ENCODE assay signal across 12 mouse cellular contexts in the genomic region with DNA sequence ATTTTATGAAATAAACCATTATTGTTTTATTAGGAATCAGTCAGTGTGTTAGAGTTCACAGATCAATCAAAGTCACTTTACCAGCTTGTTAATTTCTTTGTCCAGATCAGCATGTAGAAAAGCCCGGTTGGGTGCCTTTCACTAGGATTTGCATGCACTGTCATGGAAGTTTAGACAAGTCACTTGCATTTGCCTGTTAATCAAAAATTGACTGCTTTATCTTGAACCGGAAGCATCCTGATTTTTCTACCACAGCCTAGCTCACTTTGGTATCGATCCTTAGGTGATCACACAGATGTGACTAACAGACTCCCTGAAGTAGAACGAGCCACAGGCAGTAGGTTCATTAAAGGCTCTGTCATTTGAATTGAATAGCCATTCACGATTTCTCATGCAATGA. TPM values are rescaled to one million over a fixed set of nuclear protein-coding genes. Genes with fewer than 3 reads are reported as not detected.
A peak's percentile ranks its signal among the peaks of the same experiment; 100 is the strongest.
DNase-seq lines count a peak whose midpoint lies in the region; ATAC-seq and TF ChIP-seq lines count a peak whose summit lies in the region.
"Had no signal": no experiment of that assay in that cellular context is flagged by ENCODE, and none has a peak within 500 bp of the region (broad histone marks: within the 10 kb centered on the region; RNA-seq: fewer than 3 reads in every experiment).

No protein-coding gene starts in this region.

- no peak for TF ChIP-seq CTCF in forebrain, postnatal 0 days (IDR thresholded peaks at IDR 0.05; ENCODE audit: low read depth)

- H3K27me3 ChIP-seq in heart, embryonic 11.5 days (ENCODE audit: control insufficient read depth, insufficient read depth, low read length), result no peaks in the 10 kb centered on the region
- no peaks in the 10 kb centered on the region for H3K27me3 ChIP-seq in forebrain, postnatal 0 days (ENCODE audit: insufficient read depth, low read length)
- H3K27me3 ChIP-seq in midbrain, embryonic 13.5 days, result peaks cover 49% of the 10 kb centered on the region

- H3K9ac ChIP-seq in heart, embryonic 11.5 days (ENCODE audit: low read depth, low read length), result no peak overlapping the region
- H3K9ac ChIP-seq in forebrain, postnatal 0 days, result no peak overlapping the region; the same call in 1 of the 2 replicates
- H3K9ac ChIP-seq in midbrain, embryonic 13.5 days (replicated peaks), result peak overlapping the region; percentile 61

- no peak for DNase-seq in heart, adult 8-10 months (ENCODE audit: low spot score)
- peak; percentile 73 for DNase-seq in ZHBTc4 (ENCODE audit: low read depth, low spot score)
- DNase-seq in forebrain, postnatal 0 days, result no peak
- DNase-seq in cerebellum, postnatal 25 days, result no peak
- no peak for DNase-seq in urinary bladder, adult 2 months (ENCODE audit: low spot score)
- no peak for DNase-seq in adrenal gland, postnatal 4 days (ENCODE audit: low spot score in 2 of 2)
- DNase-seq: heart, postnatal 4 days; thymus, adult 18-20 months had no signal

- H3K27ac ChIP-seq in heart, embryonic 11.5 days (ENCODE audit: low read depth, low read length), result no peak overlapping the region
- no peak overlapping the region for H3K27ac ChIP-seq in forebrain, postnatal 0 days (ENCODE audit: low read depth, low read length)
- H3K27ac ChIP-seq in midbrain, embryonic 13.5 days, result no peak overlapping the region
- H3K27ac ChIP-seq: macrophage had no signal

- H3K36me3 ChIP-seq in heart, embryonic 11.5 days (ENCODE audit: control insufficient read depth, insufficient read depth, low read length), result no peaks in the 10 kb centered on the region
- H3K36me3 ChIP-seq in forebrain, postnatal 0 days (ENCODE audit: insufficient read depth), result no peaks in the 10 kb centered on the region
- no peaks in the 10 kb centered on the region for H3K36me3 ChIP-seq in midbrain, embryonic 13.5 days

- H3K4me1 ChIP-seq in heart, embryonic 11.5 days (ENCODE audit: control insufficient read depth, insufficient read depth, low read length), result peaks cover 3% of the 10 kb centered on the region; the same call in 1 of the 2 replicates
- 0 out of 2 replicates have a peak, but pooled peaks cover 12% of the 10 kb centered on the region for H3K4me1 ChIP-seq in forebrain, postnatal 0 days (ENCODE audit: insufficient read depth)
- peaks cover 32% of the 10 kb centered on the region for H3K4me1 ChIP-seq in midbrain, embryonic 13.5 days (replicated peaks)

- no peak overlapping the region for H3K4me3 ChIP-seq in heart, embryonic 11.5 days (ENCODE audit: low read depth, low read length)
- H3K4me3 ChIP-seq in forebrain, postnatal 0 days (ENCODE audit: low read depth, low read length), result peak overlapping the region; percentile 43
- peak overlapping the region; percentile 44 for H3K4me3 ChIP-seq in midbrain, embryonic 13.5 days (replicated peaks)

- H3K4me2 ChIP-seq in heart, embryonic 11.5 days, result peak overlapping the region; percentile 68; the same call in 1 of the 2 replicates
- H3K4me2 ChIP-seq in forebrain, postnatal 0 days (ENCODE audit: low read depth), result peak overlapping the region; percentile 55
- H3K4me2 ChIP-seq in midbrain, embryonic 13.5 days (replicated peaks), result peak overlapping the region; percentile 58

- 47% methylated on average over 5 of the region's 5 CpGs for WGBS in heart, embryonic 11.5 days (ENCODE audit: insufficient replicate concordance)
- 5% methylated on average over 5 of the region's 5 CpGs for WGBS in forebrain, postnatal 0 days
- 5% methylated on average over 5 of the region's 5 CpGs for WGBS in midbrain, embryonic 13.5 days

- no peak for ATAC-seq in heart, embryonic 11.5 days (replicated peaks; ENCODE audit: insufficient number of reproducible peaks, low FRiP score, low TSS enrichment)
- ATAC-seq in forebrain, postnatal 0 days, result no peak
- ATAC-seq in midbrain, embryonic 13.5 days, result no peak

- H3K9me3 ChIP-seq in heart, embryonic 11.5 days (replicated peaks; ENCODE audit: control insufficient read depth, low read length), result no peaks in the 10 kb centered on the region
- no peaks in the 10 kb centered on the region for H3K9me3 ChIP-seq in forebrain, postnatal 0 days (ENCODE audit: low read length)
- H3K9me3 ChIP-seq in midbrain, embryonic 13.5 days, result no peaks in the 10 kb centered on the region

RNA-seq across cellular contexts. Expression of gene Fam196b, which starts 0.8 kb away (rescaled TPM):
- 0.27 and 0.43 TPM in 2 replicates for polyA plus RNA-seq in heart, embryonic 11.5 days (2014; fragmentation: Nextera tagmentation; extraction: Ambion mirVana)
- total RNA-seq in heart, adult 8-10 months (2022), result not detected
- total RNA-seq in forebrain, postnatal 0 days (2014; rRNA removed), result 3.5 and 5.0 TPM in 2 replicates
- polyA plus RNA-seq in forebrain, postnatal 0 days (2015; fragmentation: Nextera tagmentation; extraction: Ambion mirVana), result 0.79 and 1.5 TPM in 2 replicates
- 3.2 and 3.4 TPM in 2 replicates for polyA plus RNA-seq in midbrain, embryonic 13.5 days (2015; fragmentation: Nextera tagmentation; extraction: Ambion mirVana)
- 0.59 and 0.63 TPM in 2 replicates for polyA plus RNA-seq in urinary bladder, adult 2 months (2012; rRNA removed)
- under 1 TPM; 0.11 to 0.14 TPM for total RNA-seq in adrenal gland, postnatal 4 days (2021)
- total RNA-seq: liver, adult 2 months had no signal
- polyA plus RNA-seq: liver, adult 2 months; macrophage had no signal
